Mouse (Mus musculus) liver, adult 2 months (tissue): ENCODE results near the gene Slc17a7.

Source experiments
- CTCF ChIP-seq: fragments of 200-500 bp; IDR thresholded peaks from 2 replicates; pipeline ENCODE4 v1.5.1; 2011; ENCODE audit warnings: low read depth, low read length, control low read depth
- POLR2A ChIP-seq: fragments of 200-500 bp; IDR thresholded peaks from 2 replicates; pipeline ENCODE4 v1.6.1; 2011; ENCODE audit warnings: low read length, control low read depth; ENCODE audit not compliant: insufficient read depth; ENCODE audit errors: extremely low read depth

GRCm38 (mm10) chr7:45122561-45123185, 41.1 kb upstream of the Slc17a7 start:
- TF ChIP-seq POLR2A (no peak), CTCF (no peak)
